In the genomic region with DNA sequence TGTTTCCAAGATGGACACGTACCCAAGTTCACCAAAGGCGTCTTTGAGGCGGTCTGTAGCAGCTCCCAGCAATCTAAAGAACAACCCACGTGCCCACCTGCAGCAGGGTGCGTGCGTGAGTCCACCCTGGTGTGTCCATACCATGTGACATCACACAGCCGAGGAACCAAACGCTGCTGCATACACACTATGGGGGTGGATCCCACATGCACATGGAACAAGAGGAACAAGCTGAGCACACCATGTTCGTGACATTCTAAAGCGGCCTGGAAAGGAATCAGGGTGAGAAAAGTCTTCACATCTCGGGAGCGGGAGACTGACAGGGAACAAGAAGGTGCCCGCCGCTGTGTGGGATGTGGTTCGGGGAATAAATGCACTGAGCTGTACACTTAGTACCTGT, we compare ENCODE assay signal across 27 mouse cellular contexts. TPM values are rescaled to one million over a fixed set of nuclear protein-coding genes. Genes with fewer than 3 reads are reported as not detected.
DNase-seq lines count a peak whose midpoint lies in the region; ATAC-seq and TF ChIP-seq lines count a peak whose summit lies in the region.
"Had no signal": no experiment of that assay in that cellular context is flagged by ENCODE, and none has a peak within 500 bp of the region (broad histone marks: within the 10 kb centered on the region; RNA-seq: fewer than 3 reads in every experiment).

No protein-coding gene starts in this region.

- DNase-seq in frontal cortex, postnatal 36 days (ENCODE audit: low spot score in 2 of 2), result no peak
- peak; percentile 33 to 49 for DNase-seq in left cerebral cortex, adult 18-20 months (ENCODE audit: low spot score in 2 of 2)
- DNase-seq in left cerebral cortex, adult 2 months (ENCODE audit: extremely low spot score in 1 of 2, low spot score in 2 of 2), result no peak
- DNase-seq in right cerebral cortex, postnatal 36 days (ENCODE audit: low spot score in 2 of 2), result peak; percentile 27 to 59
- DNase-seq in right cerebral cortex, postnatal 25 days, result no peak
- DNase-seq: adrenal gland, adult 2 months; adrenal gland, postnatal 10 days; adrenal gland, postnatal 25 days; B cell, adult 2 months; cerebellum, adult 11-12 months; cerebellum, adult 2 months; cerebellum, adult 9-10 months; cerebellum, postnatal 10 days; cerebellum, postnatal 25 days had no signal

- H3K4me3 ChIP-seq in left cerebral cortex, adult 2 months, result no peak overlapping the region
- H3K4me3 ChIP-seq: embryonic facial prominence, embryonic 10.5 days; embryonic facial prominence, embryonic 12.5 days; forebrain, embryonic 10.5 days; forebrain, embryonic 12.5 days had no signal

- no peak overlapping the region for H3K27ac ChIP-seq in left cerebral cortex, adult 2 months
- H3K27ac ChIP-seq: embryonic facial prominence, embryonic 10.5 days; embryonic facial prominence, embryonic 12.5 days; forebrain, embryonic 10.5 days; forebrain, embryonic 12.5 days had no signal

- intact Hi-C loops in left cerebral cortex, adult 2 months (cut with DNase I), result loop anchor here (5.0 kb wide), 1 partner anchor 66 kb away; no protein-coding TSS in a partner anchor

- TF ChIP-seq CTCF in left cerebral cortex, adult 2 months (IDR thresholded peaks at IDR 0.05), result no peak

- ATAC-seq in frontal cortex, adult (ENCODE audit: low TSS enrichment), result peak; percentile 67; the same call in 1 of the 2 replicates
- no peak for ATAC-seq in erythroid progenitor cell, adult 5-6 weeks (replicated peaks; ENCODE audit: low FRiP score, poor library complexity, severe bottlenecking)
- ATAC-seq: CD4-positive, CD25-positive, alpha-beta regulatory T cell, adult 4 months; forebrain, embryonic 14.5 days; forebrain, embryonic 16.5 days; Patski had no signal

RNA-seq across cellular contexts. Expression of a gene that starts 34.6 kb away (rescaled TPM):
- total RNA-seq in left cerebral cortex, adult 18-20 months (2021), result under 1 TPM in 1 of 2 experiments, not detected in 1; 0.12 TPM
- not detected for total RNA-seq in left cerebral cortex, adult 2 months (2021)
- total RNA-seq in erythroid progenitor cell, adult 5-6 weeks (2015; ENCODE audit: low replicate concordance), result not detected in 2 replicates
- not detected in 2 replicates for total RNA-seq in erythroid progenitor cell, adult 5-6 weeks (2017; ENCODE audit: low replicate concordance)
- total RNA-seq: adrenal gland, postnatal 10 days; adrenal gland, postnatal 25 days; adrenal gland, postnatal 4 days; CH12.LX; G1E had no signal

RNA-seq across cellular contexts. Expression of a gene that starts 38.0 kb away (rescaled TPM):
- 10 to 100 TPM; 18.8 to 19.4 TPM for total RNA-seq in left cerebral cortex, adult 18-20 months (2021)
- 10 to 100 TPM; 18.8 to 20.0 TPM for total RNA-seq in left cerebral cortex, adult 2 months (2021)
- total RNA-seq in erythroid progenitor cell, adult 5-6 weeks (2015; ENCODE audit: low replicate concordance), result not detected in 2 replicates
- total RNA-seq in erythroid progenitor cell, adult 5-6 weeks (2017; ENCODE audit: low replicate concordance), result 0.39 TPM in 1 of 2 replicates, not detected in the other

RNA-seq across cellular contexts. Expression of a gene that starts 54.3 kb away (rescaled TPM):
- total RNA-seq in left cerebral cortex, adult 18-20 months (2021), result 10 to 100 TPM; 17.6 to 19.1 TPM
- 10 to 100 TPM; 16.9 to 17.0 TPM for total RNA-seq in left cerebral cortex, adult 2 months (2021)
- 1.7 and 1.8 TPM in 2 replicates for total RNA-seq in erythroid progenitor cell, adult 5-6 weeks (2015; ENCODE audit: low replicate concordance)
- total RNA-seq in erythroid progenitor cell, adult 5-6 weeks (2017; ENCODE audit: low replicate concordance), result 0.30 and 4.7 TPM in 2 replicates

Comparison
In these comparisons a context has a peak if more than half of its experiments do, and no peak if none do; other contexts are left out.
1. DNase-seq: peak in left cerebral cortex, adult 18-20 months (2 of 2) and right cerebral cortex, postnatal 36 days (2 of 2); none in frontal cortex, postnatal 36 days (0 of 2), left cerebral cortex, adult 2 months (0 of 2) and right cerebral cortex, postnatal 25 days (single experiment).
2. RNA of a gene that starts 38.0 kb away (total RNA-seq): 18.8 to 20.0 TPM in left cerebral cortex, adult 2 months and 18.8 to 19.4 TPM in left cerebral cortex, adult 18-20 months; 0.39 TPM in erythroid progenitor cell, adult 5-6 weeks; every median in the first group is over 10 times any median in the second.